Mouse (Mus musculus) testis, postnatal 10 days (tissue): ENCODE data around the gene Hyal3.

Experiments
- DNase-seq: peaks from one replicate; pipeline ENCODE4 v3.0.0; 2021; ENCODE audit warnings: low spot score

The Hyal3 gene

DNA sequence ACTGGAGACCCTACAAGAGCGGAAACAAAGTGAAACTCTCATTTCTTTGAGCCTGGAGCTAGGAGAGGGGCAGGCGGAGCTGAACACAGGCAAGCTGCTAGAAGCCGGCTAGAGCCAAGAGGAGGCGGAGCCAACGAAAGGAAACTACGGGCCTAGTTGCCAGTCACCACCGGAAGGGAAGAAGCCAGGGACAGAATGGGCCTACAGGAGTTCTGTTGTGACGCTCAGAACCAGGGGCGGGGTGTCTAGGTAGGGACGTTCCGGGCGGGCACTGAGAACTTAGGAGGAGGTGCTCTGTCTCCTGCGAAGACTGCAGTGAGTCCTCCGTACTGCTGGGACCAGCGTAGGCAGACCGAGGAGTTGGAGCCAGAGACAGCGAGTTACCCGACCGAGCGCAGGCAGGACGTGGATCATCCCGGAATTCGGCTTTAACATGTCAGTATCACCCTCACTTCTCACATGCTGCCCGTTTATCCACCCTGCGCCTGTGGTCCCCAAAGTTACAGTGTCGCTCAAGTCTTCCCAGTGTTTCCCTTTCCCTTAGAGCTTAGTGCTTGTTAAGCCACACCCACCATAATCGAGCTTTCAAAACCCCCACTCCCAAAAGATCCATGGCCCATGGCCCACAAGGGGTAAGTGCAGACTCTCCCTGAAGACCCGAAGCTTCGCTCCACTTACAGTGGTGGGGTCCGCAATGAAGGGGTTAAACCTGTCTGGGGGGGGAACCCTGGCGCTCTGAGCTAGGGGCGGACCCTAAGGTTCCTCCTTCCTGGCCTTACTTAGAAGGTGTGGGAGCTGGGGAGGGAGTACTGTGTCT, at the start of gene Hyal3:
TSS of gene Hyal3 (plus strand) at position 318 of the 817 bp plus-strand sequence.
- DNase-seq, result peak; percentile 90

DNA sequence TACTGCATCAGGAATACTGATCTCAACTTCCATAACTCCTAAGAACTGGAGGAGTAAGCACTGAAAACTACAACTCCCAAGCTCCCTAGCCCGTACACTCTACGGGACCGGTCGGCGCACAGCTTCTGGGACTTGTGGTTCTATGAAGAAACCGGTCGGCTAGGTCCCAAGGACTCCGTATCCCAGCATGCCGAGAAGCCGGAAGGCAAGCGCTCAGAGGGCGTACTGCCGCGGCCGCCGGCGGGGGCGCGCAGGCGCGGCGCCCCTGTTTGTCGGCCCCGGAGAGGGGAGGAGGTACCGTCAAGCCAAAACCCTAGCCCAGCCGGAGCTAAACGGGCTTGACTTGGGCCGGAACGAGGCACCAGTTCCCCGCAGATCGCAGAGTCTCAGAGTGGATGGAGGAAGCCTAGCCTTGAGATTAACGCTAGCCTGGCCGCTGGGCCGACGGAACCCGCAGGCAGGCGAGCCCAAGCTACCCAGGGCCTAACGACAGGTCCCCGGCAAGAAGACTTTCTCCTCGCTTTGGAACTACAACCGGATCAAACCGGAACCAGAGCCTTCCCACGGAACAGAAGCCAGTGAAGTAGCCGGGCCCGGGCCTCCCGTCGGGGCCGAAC, 46.7 kb upstream of the Hyal3 start, which contains the start of gene Tmem115:
TSS of gene Tmem115 (plus strand) at position 155 of the 617 bp plus-strand sequence.
- peak; percentile 87 for DNase-seq

DNA sequence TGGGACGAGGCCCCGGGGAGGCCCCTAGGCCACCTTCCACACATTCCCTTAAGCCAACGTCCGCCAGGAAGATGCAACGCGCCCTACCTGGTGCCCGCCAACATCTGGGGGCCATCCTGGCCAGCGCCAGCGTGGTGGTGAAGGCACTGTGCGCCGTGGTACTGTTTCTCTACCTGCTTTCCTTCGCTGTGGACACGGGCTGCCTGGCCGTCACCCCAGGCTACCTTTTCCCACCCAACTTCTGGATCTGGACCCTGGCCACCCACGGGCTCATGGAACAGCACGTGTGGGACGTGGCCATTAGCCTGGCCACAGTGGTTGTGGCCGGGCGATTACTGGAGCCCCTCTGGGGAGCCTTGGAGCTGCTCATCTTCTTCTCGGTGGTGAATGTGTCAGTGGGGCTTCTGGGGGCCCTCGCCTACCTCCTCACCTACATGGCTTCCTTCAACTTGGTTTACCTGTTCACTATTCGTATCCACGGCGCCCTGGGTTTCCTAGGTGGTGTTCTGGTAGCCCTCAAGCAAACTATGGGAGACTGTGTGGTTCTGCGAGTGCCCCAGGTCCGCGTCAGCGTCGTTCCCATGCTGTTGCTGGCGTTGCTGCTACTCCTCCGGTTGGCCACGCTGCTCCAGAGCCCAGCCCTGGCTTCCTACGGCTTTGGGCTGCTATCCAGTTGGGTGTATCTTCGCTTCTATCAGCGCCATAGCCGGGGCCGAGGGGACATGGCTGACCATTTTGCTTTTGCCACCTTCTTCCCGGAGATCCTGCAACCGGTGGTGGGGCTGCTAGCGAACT, 46.0 kb upstream of the Hyal3 start:
- no peak for DNase-seq

GRCm38 (mm10) chr9:107538231-107538630, 42.4 kb upstream of the Hyal3 start:
- no peak for DNase-seq

- DNase-seq, result no peak
These were observed 41.9 kb upstream of the Hyal3 start for GRCm38 (mm10) chr9:107538711-107539110.

GRCm38 (mm10) chr9:107539940-107540339, 40.7 kb upstream of the Hyal3 start:
- DNase-seq, result no peak

GRCm38 (mm10) chr9:107540420-107540819, 40.2 kb upstream of the Hyal3 start:
- DNase-seq, result no peak

GRCm38 (mm10) chr9:107541005-107541404, 39.6 kb upstream of the Hyal3 start:
- no peak for DNase-seq

DNA sequence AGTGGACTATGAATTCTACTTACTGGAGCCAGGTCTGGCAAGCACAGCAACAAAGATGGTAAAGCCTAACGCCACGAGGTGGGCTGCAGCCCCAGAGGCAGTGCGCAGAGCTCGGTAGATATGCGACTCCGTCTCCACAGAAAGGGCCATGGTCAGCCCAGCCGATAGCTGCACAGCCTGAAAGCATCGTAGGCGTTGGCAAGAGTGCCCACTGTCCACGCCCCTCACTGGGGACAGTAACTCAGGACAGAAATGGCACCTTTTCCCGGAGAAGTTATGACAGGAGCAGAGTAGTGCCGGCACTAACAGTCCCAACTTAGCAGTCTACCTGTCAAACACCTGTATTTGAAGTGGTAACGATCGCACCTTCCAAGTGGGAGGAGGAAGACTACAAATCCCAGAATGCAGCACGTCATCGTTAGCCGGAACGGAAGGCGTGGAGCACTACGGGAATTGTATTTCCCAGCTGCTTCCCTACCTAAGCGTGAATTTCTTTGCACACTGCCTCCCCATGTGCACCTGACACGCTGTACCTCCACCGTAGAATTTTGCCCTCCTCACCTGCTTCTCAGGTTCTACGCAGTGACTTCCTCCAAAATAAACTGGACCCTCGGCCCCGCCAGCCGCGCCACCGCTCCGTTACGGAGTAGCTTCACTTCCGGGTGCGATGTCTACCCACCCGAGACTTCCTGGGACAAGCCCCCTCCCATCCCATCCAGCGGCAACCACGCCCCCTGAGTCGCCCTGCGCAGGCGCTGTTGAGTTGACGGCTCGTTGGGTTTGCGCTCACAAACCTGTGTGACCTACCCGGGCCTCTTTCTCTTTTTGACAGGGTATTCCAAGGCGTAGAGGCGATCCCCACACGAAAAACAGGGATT, 38.9 kb upstream of the Hyal3 start, which contains the start of the genes Cyb561d2 and Nprl2:
TSS of gene Cyb561d2 (minus strand) at position 720 of the 878 bp plus-strand sequence.
TSS of gene Nprl2 (plus strand) at position 753 of the 878 bp plus-strand sequence.
- DNase-seq, result peak; percentile 96

- DNase-seq, result no peak
These were observed 38.3 kb upstream of the Hyal3 start for GRCm38 (mm10) chr9:107542352-107542686.

DNA sequence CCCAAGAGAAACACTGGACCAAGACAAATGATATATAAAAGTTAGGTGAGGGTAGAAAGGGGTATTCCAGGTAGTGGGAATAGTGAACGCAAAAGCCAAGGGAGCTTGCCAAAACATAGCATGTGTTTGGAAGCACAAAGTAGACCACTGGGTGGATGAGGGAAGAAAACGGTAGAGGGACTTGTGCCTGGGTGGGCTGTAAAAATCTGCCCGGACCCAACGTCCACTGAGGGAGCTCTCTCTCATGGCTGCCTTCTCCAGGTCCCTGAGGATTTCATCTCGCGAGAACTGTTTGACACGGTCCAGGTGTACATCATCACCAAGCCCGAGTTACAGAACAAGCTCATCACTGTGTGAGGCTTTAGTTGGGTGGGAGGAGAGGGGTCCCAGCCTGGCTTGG, 37.9 kb upstream of the Hyal3 start:
- no peak for DNase-seq

GRCm38 (mm10) chr9:107543299-107543698, 37.3 kb upstream of the Hyal3 start:
- no peak for DNase-seq

DNA sequence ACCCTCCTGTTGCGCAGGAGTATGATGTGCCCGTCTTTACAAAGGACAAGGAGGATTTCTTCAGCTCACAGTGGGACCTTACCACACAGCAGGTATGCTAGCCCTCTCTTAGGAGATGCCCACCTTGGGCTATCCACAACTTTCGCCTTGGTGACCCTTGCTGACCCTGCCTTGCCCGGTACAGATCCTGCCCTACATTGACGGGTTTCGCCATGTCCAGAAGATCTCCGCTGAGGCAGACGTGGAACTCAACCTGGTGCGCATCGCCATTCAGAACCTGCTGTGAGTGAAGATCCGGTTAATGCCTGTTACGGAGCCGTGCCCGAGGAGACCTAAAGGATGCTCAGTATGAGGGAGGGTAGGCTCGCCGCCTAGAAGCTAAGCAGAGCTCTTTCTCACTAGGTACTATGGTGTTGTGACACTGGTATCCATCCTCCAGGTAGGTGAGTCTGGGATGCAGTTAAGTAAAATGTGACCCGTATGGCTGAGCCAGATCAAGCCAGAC, 36.4 kb upstream of the Hyal3 start:
- no peak for DNase-seq

- no peak for DNase-seq
These were observed 35.9 kb upstream of the Hyal3 start for GRCm38 (mm10) chr9:107544729-107545128.

DNA sequence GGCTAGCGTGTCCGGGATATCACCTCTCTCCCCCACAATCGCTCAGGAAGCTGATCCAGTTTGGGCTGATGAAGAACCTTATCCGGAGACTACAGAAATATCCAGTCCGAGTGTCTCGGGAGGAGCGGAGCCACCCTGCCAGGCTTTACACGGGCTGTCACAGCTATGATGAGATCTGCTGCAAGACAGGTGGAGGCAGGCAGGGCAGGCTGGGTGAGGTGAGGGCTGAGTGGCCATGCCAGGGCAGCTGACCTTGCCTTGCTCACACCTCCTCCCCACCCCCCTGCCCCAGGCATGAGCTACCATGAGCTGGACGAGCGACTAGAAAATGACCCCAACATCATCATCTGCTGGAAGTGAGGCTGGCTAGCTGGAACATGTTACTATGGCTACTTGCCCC, 35.4 kb upstream of the Hyal3 start:
- DNase-seq, result no peak

- peak; percentile 89 for DNase-seq
These were observed 35.0 kb upstream of the Hyal3 start for GRCm38 (mm10) chr9:107545602-107546001.

- DNase-seq, result peak; percentile 92
These were observed 33.6 kb upstream of the Hyal3 start, which contains the start of gene Zmynd10 for GRCm38 (mm10) chr9:107547026-107547425. Gene Zmynd10, plus strand, starts transcription at chr9:107547298.

DNA sequence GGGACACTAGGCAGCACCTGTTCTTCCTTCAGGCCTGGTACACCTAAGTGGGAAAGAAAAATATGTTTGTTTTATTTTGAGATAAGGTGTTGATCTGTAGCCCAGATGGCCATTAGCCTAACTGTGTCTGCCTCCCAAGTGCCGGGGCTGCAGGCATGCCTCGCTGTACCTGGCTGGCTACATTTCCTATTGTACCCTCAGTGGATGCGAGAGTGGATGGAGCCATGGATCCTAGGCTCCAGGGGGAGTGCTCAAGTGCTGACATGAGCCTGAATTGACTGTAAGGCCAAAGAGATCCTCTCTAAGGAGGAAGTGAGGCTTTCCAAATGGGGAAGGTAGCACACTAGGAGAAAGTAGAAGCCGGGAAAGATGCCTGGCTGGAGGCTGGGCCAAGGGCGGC, 32.7 kb upstream of the Hyal3 start:
- no peak for DNase-seq

GRCm38 (mm10) chr9:107548820-107549219, 31.8 kb upstream of the Hyal3 start:
- no peak for DNase-seq

- no peak for DNase-seq
These were observed 31.1 kb upstream of the Hyal3 start for GRCm38 (mm10) chr9:107549297-107550074.
